Comparison of ENCODE assay signal across 11 mouse cellular contexts in the genomic region with DNA sequence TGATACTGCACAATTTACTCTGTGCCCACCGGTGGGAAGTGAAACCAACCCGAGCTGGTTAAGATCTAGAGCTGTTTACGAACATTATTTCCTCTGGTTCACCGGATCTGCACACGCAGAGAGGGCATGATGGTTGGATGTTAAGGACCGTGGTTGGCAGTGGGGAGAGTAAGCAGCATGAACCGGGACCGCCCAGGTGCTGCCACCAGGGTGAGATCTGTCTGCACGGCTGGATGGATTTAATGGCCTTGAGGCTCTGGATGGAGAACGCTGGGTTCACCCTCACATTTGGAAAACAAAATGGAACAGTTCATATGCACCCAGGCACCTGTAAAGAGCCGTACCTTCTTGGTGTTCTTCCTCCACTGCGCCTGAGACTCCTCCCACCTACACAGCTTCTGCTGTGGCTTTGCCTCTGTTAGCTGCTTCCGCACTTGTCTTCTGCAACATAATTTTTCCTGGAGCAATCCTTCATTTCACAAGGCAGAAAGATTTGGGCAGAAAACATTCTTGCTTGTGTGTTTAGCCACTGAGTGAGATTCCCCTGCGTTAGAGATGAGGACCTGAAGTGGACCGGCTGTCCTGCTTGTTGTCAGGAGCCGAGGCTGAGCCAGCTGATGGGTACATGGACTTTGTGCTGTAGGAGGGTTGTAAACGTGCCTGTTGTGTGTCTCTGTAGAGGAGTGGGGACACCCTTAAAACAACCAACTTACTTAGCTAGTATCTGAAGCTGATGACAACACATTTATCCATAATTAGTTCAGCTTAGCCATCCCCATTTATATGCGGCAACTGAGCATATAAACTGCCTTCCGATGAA. TPM values are rescaled to one million over a fixed set of nuclear protein-coding genes. Genes with fewer than 3 reads are reported as not detected.
DNase-seq lines count a peak whose midpoint lies in the region; ATAC-seq lines count a peak whose summit lies in the region.
"Had no signal": no experiment of that assay in that cellular context is flagged by ENCODE, and none has a peak within 500 bp of the region (broad histone marks: within the 10 kb centered on the region; RNA-seq: fewer than 3 reads in every experiment).

No protein-coding gene starts in this region.

- H3K4me3 ChIP-seq in intestine, embryonic 16.5 days (ENCODE audit: low read length), result no peak overlapping the region
- H3K4me3 ChIP-seq in forebrain, embryonic 16.5 days (replicated peaks; ENCODE audit: low read length), result no peak overlapping the region
- H3K4me3 ChIP-seq: hindbrain, embryonic 12.5 days; lung, embryonic 15.5 days; neural tube, embryonic 15.5 days had no signal

- peak; percentile 78 for ATAC-seq in intestine, embryonic 16.5 days
- ATAC-seq in megakaryocyte progenitor cell, adult 5-6 weeks (replicated peaks; ENCODE audit: poor library complexity), result peak; percentile 61
- no peak for ATAC-seq in forebrain, embryonic 16.5 days

- no peak overlapping the region for H3K27ac ChIP-seq in intestine, embryonic 16.5 days (ENCODE audit: low read length)
- no peak overlapping the region for H3K27ac ChIP-seq in forebrain, embryonic 16.5 days (ENCODE audit: low read length)
- H3K27ac ChIP-seq: hindbrain, embryonic 12.5 days; lung, embryonic 15.5 days; neural tube, embryonic 15.5 days had no signal

- H3K4me1 ChIP-seq in intestine, embryonic 16.5 days (ENCODE audit: control insufficient read depth, insufficient read depth, low read length), result peaks cover 18% of the 10 kb centered on the region
- peaks cover 2% of the 10 kb centered on the region for H3K4me1 ChIP-seq in forebrain, embryonic 16.5 days (replicated peaks; ENCODE audit: control insufficient read depth, insufficient read depth, low read length)

- DNase-seq in spleen, adult 18-20 months, result peak; percentile 48 to 55
- DNase-seq in spleen, adult 12 weeks (ENCODE audit: low spot score), result no peak
- DNase-seq in urinary bladder, adult 18-20 months (ENCODE audit: low spot score in 2 of 2), result no peak
- no peak for DNase-seq in gastrocnemius, postnatal 36 days
- DNase-seq in layer of hippocampus, postnatal 14 days (ENCODE audit: low spot score in 2 of 2), result no peak

- intact Hi-C loops in gastrocnemius, postnatal 36 days (cut with DNase I), result loop anchor here (5.0 kb wide), 1 partner anchor 72 kb away; no protein-coding TSS in a partner anchor

- H3K9ac ChIP-seq in intestine, embryonic 16.5 days (ENCODE audit: low read depth, low read length), result no peak overlapping the region
- no peak overlapping the region for H3K9ac ChIP-seq in forebrain, embryonic 16.5 days (replicated peaks; ENCODE audit: low read depth, low read length)
- H3K9ac ChIP-seq: hindbrain, embryonic 12.5 days; lung, embryonic 15.5 days; neural tube, embryonic 15.5 days had no signal

- H3K36me3 ChIP-seq in intestine, embryonic 16.5 days (ENCODE audit: control insufficient read depth, insufficient read depth, low read length), result peaks cover 4% of the 10 kb centered on the region; the same call in 1 of the 2 replicates
- peaks cover 2% of the 10 kb centered on the region; the same call in 1 of the 2 replicates for H3K36me3 ChIP-seq in forebrain, embryonic 16.5 days (ENCODE audit: control insufficient read depth, insufficient read depth)

- no peaks in the 10 kb centered on the region for H3K9me3 ChIP-seq in intestine, embryonic 16.5 days (ENCODE audit: control insufficient read depth, low read length)
- no peaks in the 10 kb centered on the region for H3K9me3 ChIP-seq in forebrain, embryonic 16.5 days (ENCODE audit: control insufficient read depth, low read length)
- H3K9me3 ChIP-seq: hindbrain, embryonic 12.5 days; lung, embryonic 15.5 days; neural tube, embryonic 15.5 days had no signal

- no peaks in the 10 kb centered on the region for H3K27me3 ChIP-seq in intestine, embryonic 16.5 days (replicated peaks; ENCODE audit: control insufficient read depth, insufficient read depth, low read length)
- H3K27me3 ChIP-seq in forebrain, embryonic 16.5 days (replicated peaks; ENCODE audit: control insufficient read depth, insufficient read depth, low read length), result no peaks in the 10 kb centered on the region
- H3K27me3 ChIP-seq: hindbrain, embryonic 12.5 days; lung, embryonic 15.5 days; neural tube, embryonic 15.5 days had no signal

- 53% methylated on average over 19 of the region's 19 CpGs for WGBS in intestine, embryonic 16.5 days
- 86% methylated on average over 19 of the region's 19 CpGs for WGBS in forebrain, embryonic 16.5 days

- no peak overlapping the region for H3K4me2 ChIP-seq in intestine, embryonic 16.5 days (ENCODE audit: low read depth, low read length)
- no peak overlapping the region for H3K4me2 ChIP-seq in forebrain, embryonic 16.5 days (ENCODE audit: low read length)
- H3K4me2 ChIP-seq: hindbrain, embryonic 12.5 days; lung, embryonic 15.5 days; neural tube, embryonic 15.5 days had no signal

RNA-seq across cellular contexts. Expression of a gene that starts 8.5 kb away (rescaled TPM):
- polyA plus RNA-seq in intestine, embryonic 16.5 days (2015; fragmentation: Nextera tagmentation; extraction: Ambion mirVana), result 4.6 and 5.2 TPM in 2 replicates
- 8.0 and 9.7 TPM in 2 replicates for total RNA-seq in megakaryocyte progenitor cell, adult 5-6 weeks (2015)
- total RNA-seq in megakaryocyte progenitor cell, adult 5-6 weeks (2017), result 6.5 and 7.6 TPM in 2 replicates
- 1 to 10 TPM; 1.6 to 2.2 TPM for total RNA-seq in gastrocnemius, postnatal 36 days (2021)
- 10 to 100 TPM; 21.9 to 23.8 TPM for total RNA-seq in layer of hippocampus, postnatal 14 days (2021)
- polyA plus RNA-seq in forebrain, embryonic 16.5 days (2015; fragmentation: Nextera tagmentation; extraction: Ambion mirVana), result 6.5 and 6.8 TPM in 2 replicates

RNA-seq across cellular contexts. Expression of a gene that starts 12.8 kb away (rescaled TPM):
- polyA plus RNA-seq in intestine, embryonic 16.5 days (2015; fragmentation: Nextera tagmentation; extraction: Ambion mirVana), result 1.5 and 2.3 TPM in 2 replicates
- total RNA-seq in megakaryocyte progenitor cell, adult 5-6 weeks (2015), result not detected in 2 replicates
- total RNA-seq in megakaryocyte progenitor cell, adult 5-6 weeks (2017), result not detected in 2 replicates
- total RNA-seq in gastrocnemius, postnatal 36 days (2021), result not detected
- 1 to 10 TPM in 1 of 2 experiments, under 1 TPM in 1; 0.45 to 1.1 TPM for total RNA-seq in layer of hippocampus, postnatal 14 days (2021)
- polyA plus RNA-seq in forebrain, embryonic 16.5 days (2015; fragmentation: Nextera tagmentation; extraction: Ambion mirVana), result 0.73 and 1.1 TPM in 2 replicates

RNA-seq across cellular contexts. Expression of a gene that starts 57.1 kb away (rescaled TPM):
- 164 and 182 TPM in 2 replicates for polyA plus RNA-seq in intestine, embryonic 16.5 days (2015; fragmentation: Nextera tagmentation; extraction: Ambion mirVana)
- 101 and 103 TPM in 2 replicates for total RNA-seq in megakaryocyte progenitor cell, adult 5-6 weeks (2015)
- total RNA-seq in megakaryocyte progenitor cell, adult 5-6 weeks (2017), result 87.8 and 94.0 TPM in 2 replicates
- total RNA-seq in gastrocnemius, postnatal 36 days (2021), result 10 to 100 TPM; 40.9 to 41.0 TPM
- total RNA-seq in layer of hippocampus, postnatal 14 days (2021), result 10 to 100 TPM; 35.9 to 42.5 TPM
- polyA plus RNA-seq in forebrain, embryonic 16.5 days (2015; fragmentation: Nextera tagmentation; extraction: Ambion mirVana), result 78.5 and 82.3 TPM in 2 replicates

Comparison
In these comparisons a context has a peak if more than half of its experiments do, and no peak if none do; other contexts are left out.
1. DNase-seq: peak in spleen, adult 18-20 months (2 of 2); none in spleen, adult 12 weeks (single experiment), urinary bladder, adult 18-20 months (0 of 2), gastrocnemius, postnatal 36 days (0 of 2) and layer of hippocampus, postnatal 14 days (0 of 2).